Mouse (Mus musculus) cerebellum, adult 11 months (tissue): ENCODE measurements around the gene Shbg.

ENCODE experiments used
- DNase-seq: peaks from one replicate; pipeline ENCODE4 v3.0.0; 2022

The Shbg gene

DNA sequence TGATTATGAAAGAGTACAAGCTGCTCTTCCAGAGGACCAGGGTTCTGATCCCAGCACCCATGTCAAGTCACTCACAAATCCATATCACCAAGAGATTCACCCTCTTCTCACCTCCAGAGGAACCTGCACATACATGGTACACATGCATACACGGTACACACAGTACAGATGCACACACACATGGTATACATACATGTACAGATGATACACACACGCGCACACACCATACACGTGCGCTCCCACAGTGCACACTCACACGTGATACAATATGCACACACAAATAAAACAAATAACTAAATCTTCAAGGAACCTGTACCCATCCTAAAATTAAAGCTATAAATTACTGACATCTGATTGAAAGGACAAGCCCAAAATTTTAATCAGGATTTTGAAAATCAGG lies 22.9 kb downstream of the Shbg start:
- DNase-seq = no peak

- no peak for DNase-seq
Observed at GRCm38 (mm10) chr11:69592799-69593198, 24.9 kb downstream of the Shbg start.

DNA sequence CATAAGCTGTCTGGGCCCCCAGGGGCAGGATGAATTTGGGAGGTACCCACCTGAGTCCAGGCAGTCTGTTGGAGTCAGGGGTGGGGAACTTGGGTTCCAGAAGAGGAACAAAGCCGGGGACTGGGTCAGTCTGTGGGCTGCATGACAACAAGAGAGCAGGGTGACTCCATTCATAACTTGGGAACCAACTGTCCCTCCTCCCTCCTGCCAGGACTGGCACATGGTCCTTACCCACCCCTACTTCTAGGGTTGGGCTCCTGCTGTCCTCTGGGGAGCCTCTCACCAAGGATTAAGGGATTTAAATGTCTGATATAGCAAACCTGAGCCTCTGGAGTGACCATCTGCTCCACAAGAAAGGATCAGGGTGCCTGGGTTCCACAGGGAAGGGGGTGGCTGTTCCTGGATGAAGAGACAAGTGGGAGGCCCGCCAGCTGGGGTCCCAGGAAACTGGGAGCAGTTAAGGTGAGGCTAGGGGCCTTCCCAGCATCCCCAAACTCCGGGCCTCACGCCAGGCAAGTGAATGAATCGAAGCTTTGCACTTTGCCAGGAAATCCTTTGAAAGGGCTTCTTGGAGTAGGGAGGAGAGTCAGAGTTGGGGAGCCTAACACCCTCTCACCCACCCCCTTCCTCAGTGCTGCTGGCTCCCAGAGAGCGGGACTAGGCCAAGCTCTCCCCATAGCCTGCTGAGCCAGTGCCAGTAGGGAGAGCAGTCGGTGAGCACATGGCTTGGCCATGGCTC lies 25.6 kb downstream of the Shbg start:
- peak; percentile 49 for DNase-seq

DNA sequence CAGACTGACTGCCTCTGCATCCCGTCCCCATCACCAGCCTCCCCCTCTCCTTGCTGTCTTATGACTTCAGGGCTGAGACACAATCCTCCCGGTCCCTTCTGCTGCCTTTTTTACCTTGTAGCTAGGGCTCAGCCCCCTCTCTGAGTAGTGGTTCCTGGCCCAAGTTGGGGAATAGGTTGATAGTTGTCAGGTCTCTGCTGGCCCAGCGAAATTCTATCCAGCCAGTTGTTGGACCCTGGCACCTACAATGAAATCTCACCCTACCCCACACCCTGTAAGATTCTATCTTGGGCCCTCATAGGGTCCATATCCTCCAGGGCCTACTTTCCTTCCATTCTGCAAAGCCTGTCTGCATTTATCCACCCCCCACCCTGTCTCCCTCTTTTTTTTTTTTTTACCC lies 26.3 kb downstream of the Shbg start:
- no peak for DNase-seq

DNA sequence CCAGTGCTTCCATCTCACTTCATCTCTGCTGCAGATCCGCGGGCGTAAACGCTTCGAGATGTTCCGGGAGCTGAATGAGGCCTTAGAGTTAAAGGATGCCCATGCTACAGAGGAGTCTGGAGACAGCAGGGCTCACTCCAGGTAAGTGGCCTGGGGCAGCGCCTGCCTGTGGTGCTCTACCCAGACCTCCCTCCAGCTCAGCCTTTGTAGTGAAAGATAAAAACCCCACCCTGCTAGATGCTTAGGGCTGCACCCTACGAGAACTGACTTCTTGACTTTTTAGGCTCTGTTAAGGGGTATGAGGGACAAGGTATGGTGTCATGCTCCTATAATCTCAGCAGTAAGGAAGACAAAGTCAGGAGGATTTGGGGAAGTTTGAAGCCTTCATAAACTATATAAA lies 27.1 kb downstream of the Shbg start:
- no peak for DNase-seq

GRCm38 (mm10) chr11:69589207-69589834 lies 28.4 kb downstream of the Shbg start:
- no peak for DNase-seq

DNA sequence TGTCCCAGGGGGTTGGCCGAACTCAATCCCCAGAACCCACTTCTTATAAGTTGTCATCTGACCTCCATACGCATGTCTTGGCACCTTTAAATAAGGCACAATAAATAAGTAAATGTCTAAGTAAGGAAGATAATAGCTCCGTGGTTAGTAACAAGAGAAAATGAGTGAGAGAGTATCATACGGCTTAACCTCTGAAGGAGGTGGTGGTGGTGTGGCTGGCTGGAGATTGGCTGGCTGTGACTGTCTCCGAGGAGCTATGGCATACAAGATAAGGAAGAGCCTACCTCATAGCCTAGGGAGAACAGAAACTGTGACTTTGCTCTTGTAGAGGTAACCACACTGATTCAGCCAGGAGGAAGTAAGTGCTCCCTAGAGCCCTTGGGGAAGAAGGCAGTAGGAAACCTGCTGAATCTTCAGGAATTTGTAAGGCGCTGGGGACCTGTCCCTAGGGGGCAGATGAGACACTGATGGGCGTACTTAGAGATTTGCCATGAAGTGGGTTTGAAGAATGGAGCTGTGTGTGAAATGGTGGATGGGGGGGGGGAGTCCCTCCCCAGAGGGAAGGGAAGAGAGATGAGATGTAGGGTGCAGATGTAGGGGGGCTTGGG lies 31.9 kb downstream of the Shbg start:
- DNase-seq = no peak

DNA sequence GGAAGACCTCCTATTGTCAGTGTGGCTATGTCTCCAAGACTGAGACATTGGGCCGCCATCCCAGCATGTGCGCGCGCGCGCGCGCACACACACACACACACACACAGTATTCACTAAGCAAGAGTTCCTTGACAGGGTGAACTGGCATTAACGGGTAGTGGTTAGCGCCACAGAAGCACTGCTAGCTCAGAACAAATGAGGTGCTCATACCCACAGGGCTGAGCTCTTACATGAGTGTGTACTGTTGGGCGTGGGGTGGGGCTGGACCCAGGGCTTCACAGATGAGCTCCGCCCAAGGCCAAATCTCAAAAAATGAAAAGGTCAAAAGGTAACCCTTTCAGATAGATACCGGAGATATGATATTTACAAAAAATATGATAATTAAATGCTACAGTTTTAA lies 32.8 kb downstream of the Shbg start:
- DNase-seq = no peak

DNA sequence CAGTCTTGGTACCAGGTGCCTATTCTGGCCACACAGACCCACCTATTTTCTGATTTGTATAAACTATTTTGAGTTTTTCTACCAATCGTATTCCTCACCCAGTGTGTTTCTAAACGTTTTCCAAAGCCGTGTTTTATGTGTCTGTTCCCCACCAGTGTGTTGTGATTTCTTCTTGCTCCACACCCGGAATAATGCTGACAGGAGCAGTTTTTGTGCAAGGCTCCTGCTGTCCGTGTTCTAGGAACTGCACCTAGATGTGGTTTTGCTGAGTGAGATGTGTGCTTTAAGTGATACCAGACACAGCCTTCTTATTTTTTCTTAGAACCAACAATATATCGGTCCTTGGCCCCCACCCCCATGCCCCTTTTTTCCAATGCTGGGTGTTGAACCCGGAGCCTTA lies 33.7 kb downstream of the Shbg start:
- DNase-seq = no peak

- DNase-seq = no peak
Observed at GRCm38 (mm10) chr11:69582230-69582805, 35.4 kb downstream of the Shbg start.

- no peak for DNase-seq
Observed at GRCm38 (mm10) chr11:69581814-69582213, 35.9 kb downstream of the Shbg start.

DNA sequence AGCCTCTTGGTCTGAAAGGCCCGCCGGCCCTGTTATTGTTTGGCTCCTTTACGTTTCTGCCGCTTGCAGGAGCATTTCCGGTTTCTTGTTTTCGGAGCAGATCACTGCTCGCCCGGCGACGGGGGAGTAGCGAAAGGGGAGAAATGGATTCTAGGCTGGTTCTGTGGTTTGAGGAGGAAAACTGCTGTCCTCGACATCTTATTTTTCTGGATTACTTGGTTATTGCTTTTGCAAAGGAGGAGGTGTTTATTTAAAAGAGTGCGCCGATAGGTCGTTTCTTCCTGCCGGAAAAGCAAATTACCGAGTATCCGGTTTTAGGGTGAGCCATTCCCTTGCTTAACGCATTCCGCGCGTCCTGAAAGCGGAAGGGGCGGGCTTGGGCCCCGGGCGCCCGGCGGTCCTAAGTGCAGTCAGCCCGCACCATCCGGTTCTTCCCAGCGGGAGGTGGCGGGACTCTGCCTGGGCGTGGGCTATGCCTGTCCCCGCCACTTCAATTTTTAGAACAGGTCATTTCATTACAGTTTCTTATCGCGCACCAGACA lies 36.5 kb downstream of the Shbg start:
- DNase-seq = peak; percentile 90

GRCm38 (mm10) chr11:69580572-69581146 lies 37.0 kb downstream of the Shbg start:
- no peak for DNase-seq

DNA sequence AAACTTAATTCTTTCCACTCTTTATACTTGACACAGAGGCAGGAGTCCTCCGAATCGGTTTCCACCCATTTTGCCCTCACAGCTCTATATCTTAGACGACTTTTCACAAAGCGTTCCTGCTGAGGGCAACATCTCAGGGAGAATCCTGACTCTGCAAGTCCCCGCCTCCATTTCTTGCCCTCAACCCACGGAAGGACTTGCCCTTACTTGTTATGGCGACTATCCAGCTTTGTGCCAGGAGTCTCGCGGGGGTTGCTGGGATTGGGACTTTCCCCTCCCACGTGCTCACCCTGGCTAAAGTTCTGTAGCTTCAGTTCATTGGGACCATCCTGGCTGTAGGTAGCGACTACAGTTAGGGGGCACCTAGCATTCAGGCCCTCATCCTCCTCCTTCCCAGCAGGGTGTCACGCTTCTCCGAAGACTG lies 37.6 kb downstream of the Shbg start, which contains the start of the genes Wrap53 and Trp53:
Gene Wrap53 (minus strand): TSS at position 165 of the 424 bp plus-strand sequence.
Gene Trp53 (plus strand): TSS at position 269 of the 424 bp plus-strand sequence.
- DNase-seq = peak; percentile 83

GRCm38 (mm10) chr11:69579128-69580017 lies 38.3 kb downstream of the Shbg start:
- DNase-seq = peak; percentile 97

- DNase-seq = no peak
Observed at GRCm38 (mm10) chr11:69578301-69578700, 39.4 kb downstream of the Shbg start.

GRCm38 (mm10) chr11:69576307-69576706 lies 41.4 kb downstream of the Shbg start:
- DNase-seq = no peak

GRCm38 (mm10) chr11:69575220-69575619 lies 42.5 kb downstream of the Shbg start:
- no peak for DNase-seq

GRCm38 (mm10) chr11:69565131-69565530 lies 52.6 kb downstream of the Shbg start:
- DNase-seq = no peak
